Mouse (Mus musculus) lung, embryonic 14.5 days (tissue): ENCODE measurements around the gene Fam213a. TPM values are rescaled to one million over a fixed set of nuclear protein-coding genes. Genes with fewer than 3 reads are reported as not detected.

ENCODE experiments used
- ATAC-seq: fragments of 200-750 bp; cut with Nextera tagmentation; 2 replicates; pipeline ENCODE4 v1.8.0; 2017; ENCODE audit warnings: mild to moderate bottlenecking, moderate TSS enrichment, moderate library complexity; ENCODE audit not compliant: insufficient read depth
- DNase-seq: peaks from one replicate; pipeline ENCODE4 v3.0.0-alpha.2; 2015
- H3K27ac ChIP-seq: fragments of 300-500 bp; sonication (generic); 2 replicates; pipeline ENCODE4 v1.5.1; 2014; ENCODE audit warnings: low read depth, mild to moderate bottlenecking, moderate library complexity
- H3K27me3 ChIP-seq: fragments of 300-500 bp; sonication (generic); 2 replicates; pipeline ENCODE4 v1.6.1; 2014; ENCODE audit warnings: low read length, control low read depth; ENCODE audit not compliant: insufficient read depth
- H3K36me3 ChIP-seq: fragments of 300-500 bp; sonication (generic); 2 replicates; pipeline ENCODE4 v1.6.1; 2014; ENCODE audit warnings: control low read depth; ENCODE audit not compliant: insufficient read depth
- H3K4me1 ChIP-seq: fragments of 300-500 bp; sonication (generic); 2 replicates; pipeline ENCODE4 v1.6.1; 2014; ENCODE audit warnings: antibody characterized with exemption, control low read depth; ENCODE audit not compliant: insufficient read depth
- H3K4me2 ChIP-seq: fragments of 300-500 bp; sonication (generic); 2 replicates; pipeline ENCODE4 v1.6.1; 2014; ENCODE audit warnings: mild to moderate bottlenecking
- H3K4me3 ChIP-seq: fragments of 300-500 bp; sonication (generic); 2 replicates; pipeline ENCODE4 v1.5.1; 2014; ENCODE audit warnings: low read depth, low read length
- H3K9ac ChIP-seq: fragments of 300-500 bp; sonication (generic); 2 replicates; pipeline ENCODE4 v1.6.1; 2014
- H3K9me3 ChIP-seq: fragments of 300-500 bp; sonication (generic); 2 replicates; pipeline ENCODE4 v1.6.1; 2016; ENCODE audit warnings: low read depth, low read length, control low read depth
- CTCF ChIP-seq: IDR thresholded peaks from 2 replicates; pipeline ENCODE4 v1.5.1; 2016; ENCODE audit warnings: antibody characterized with exemption, low read depth
- WGBS: fragments of 180-500 bp; shearing (Covaris S2); extraction: QIAGEN DNeasy Blood & Tissue Kit; methylation state at CpG from one replicate; pipeline ENCODE4 v1.1.7; 2014; 5-methylcytosine and 5-hydroxymethylcytosine counted together
- polyA plus RNA-seq: library from polyadenylated mRNA; unstranded; fragments of >200 nt; fragmentation: Nextera tagmentation; extraction: Ambion mirVana; gene quantifications from 2 replicates; pipeline ENCODE4 v1.2.1, GENCODE M21; 2014

The Fam213a gene
- polyA plus RNA-seq, 1 experiment from 2014 or later: 167 TPM

DNA sequence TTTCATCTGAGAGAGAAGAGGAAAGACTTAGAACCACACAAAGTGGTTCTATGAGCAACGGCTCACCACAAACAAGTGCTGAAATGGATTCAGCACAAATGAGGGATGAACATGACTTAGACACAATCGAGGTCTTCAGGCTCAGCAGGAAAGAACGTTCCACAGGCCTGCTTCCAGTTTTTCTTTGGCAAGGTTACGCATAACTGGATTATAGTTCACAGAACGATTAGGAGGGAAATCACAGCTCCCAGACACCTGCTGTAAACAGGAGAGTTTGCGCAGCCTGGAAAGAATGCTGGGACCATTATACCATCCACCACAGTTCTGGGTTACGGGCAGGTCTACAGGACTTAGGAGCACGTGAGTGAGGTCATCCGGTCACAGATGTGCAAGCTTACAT is 7.9 kb downstream of the Fam213a start:
- Histone ChIP-seq H3K4me2 (peak overlapping the region; percentile 53; the same call in 1 of the 2 replicates), H3K9me3 (no peaks in the 10 kb centered on the region), H3K27ac (0 out of 2 replicates have a peak overlapping the region, but pooled peaks have one; percentile 88), H3K9ac (no peak overlapping the region), H3K27me3 (no peaks in the 10 kb centered on the region), H3K4me3 (no peak overlapping the region), H3K4me1 (peaks cover 39% of the 10 kb centered on the region), H3K36me3 (peaks cover 17% of the 10 kb centered on the region)
- no peak for DNase-seq
- TF ChIP-seq CTCF: no peak
- 76% methylated on average over 9 of the region's 9 CpGs for WGBS
- ATAC-seq: no peak

DNA sequence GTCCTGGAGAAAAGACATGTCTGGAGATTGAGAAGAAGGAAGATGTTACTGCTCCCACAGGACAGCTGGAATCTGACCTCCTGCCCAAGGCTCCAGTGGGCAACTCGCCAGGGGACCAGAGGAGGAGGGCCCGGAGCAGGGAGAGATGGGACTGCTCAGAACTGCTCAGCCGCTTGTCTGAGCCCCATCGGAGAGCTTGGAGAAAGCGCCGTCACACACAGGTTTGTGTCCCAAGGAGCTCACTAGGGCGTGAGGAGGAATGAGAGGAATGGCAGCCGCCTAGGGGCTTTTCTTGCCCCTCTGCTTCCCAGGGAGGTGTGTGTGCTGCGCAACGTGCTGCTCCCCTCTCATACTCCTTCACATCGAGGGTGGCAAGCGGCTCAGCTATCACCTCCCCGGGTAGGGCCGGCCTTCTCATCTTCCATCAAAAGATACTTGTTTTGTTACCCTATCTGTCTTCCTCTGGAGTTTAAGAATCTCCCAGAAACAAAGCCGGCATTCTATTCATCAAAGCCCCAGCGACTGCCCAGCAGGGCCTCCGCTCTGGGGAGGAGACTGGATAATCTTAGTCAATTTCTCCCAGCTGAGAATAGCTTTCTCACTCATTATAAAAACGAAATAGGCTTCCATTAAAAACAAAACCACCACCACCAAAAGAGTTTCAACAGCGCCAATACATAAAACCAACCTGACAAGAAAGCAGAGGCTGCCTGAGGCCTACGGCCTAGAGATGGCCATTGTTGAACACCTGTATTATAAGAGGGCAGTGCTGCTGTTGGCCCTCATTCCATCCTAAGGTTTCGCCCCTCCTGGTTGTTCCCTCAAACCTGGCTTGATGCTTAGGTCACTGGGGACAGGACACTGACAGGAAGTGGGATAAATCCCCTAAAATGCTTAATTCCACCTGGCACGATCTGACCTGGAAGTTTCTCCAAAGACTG is 9.1 kb downstream of the Fam213a start:
- Histone ChIP-seq H3K36me3 (peaks cover 26% of the 10 kb centered on the region), H3K9ac (peak overlapping the region; percentile 45), H3K27me3 (no peaks in the 10 kb centered on the region), H3K4me3 (peak overlapping the region; percentile 28), H3K27ac (peak overlapping the region; percentile 88), H3K9me3 (no peaks in the 10 kb centered on the region), H3K4me1 (peaks cover 39% of the 10 kb centered on the region), H3K4me2 (peak overlapping the region; percentile 59)
- DNase-seq (peak; percentile 86), ATAC-seq (no peak; the same call in 1 of the 2 replicates)
- 16% methylated on average over 22 of the region's 22 CpGs for WGBS
- TF ChIP-seq CTCF: no peak

DNA sequence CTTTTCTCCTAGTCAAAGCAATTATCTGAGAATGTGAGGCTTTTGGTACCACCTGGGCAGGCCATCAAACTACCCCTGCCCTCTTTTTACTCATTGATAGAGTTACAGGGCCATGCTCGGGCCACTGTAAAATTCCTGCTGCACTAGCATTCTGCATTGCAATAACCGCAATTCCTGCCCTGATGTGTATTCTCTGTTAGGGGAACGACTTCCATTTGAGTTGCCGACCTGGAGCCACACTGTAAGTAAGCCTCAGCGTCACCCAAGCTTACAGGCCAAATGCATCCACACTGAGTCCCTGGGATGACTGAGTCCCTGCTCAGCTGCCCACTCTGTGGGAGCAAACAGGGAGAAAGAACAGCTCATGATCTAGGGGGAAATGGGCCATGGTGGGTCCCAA is 12.0 kb downstream of the Fam213a start:
- peak overlapping the region; percentile 69; the same call in 1 of the 2 replicates for H3K27ac ChIP-seq
- H3K4me1 ChIP-seq: peaks cover 19% of the 10 kb centered on the region
- H3K36me3 ChIP-seq: peaks cover 47% of the 10 kb centered on the region
- H3K9me3 ChIP-seq: no peaks in the 10 kb centered on the region
- no peak for TF ChIP-seq CTCF
- H3K4me3 ChIP-seq: no peak overlapping the region
- H3K9ac ChIP-seq: no peak overlapping the region
- H3K4me2 ChIP-seq: peak overlapping the region; percentile 59; the same call in 1 of the 2 replicates
- WGBS: 84% methylated on average over 5 of the region's 5 CpGs
- ATAC-seq: no peak
- no peaks in the 10 kb centered on the region for H3K27me3 ChIP-seq
- no peak for DNase-seq

DNA sequence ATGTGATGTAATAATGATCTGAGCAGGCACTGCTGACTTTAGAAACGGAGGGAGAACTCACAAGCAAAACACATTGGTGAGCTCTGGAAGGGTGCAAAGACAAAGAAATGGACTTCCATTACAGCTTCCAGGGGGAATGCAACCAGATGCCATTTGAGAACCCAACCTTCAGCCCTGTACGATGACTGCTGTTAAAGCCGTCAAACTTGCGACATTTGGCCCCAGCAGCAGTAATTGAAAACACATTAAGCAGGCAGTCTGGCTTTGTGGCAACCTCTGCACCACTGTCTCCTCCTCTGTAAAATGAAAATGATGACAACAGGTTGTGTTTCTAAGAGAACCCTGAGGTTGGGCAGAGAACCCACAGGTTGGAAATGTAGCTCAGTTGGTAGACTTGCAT is 12.8 kb downstream of the Fam213a start:
- Histone ChIP-seq H3K4me1 (peaks cover 12% of the 10 kb centered on the region), H3K4me3 (no peak overlapping the region), H3K9me3 (no peaks in the 10 kb centered on the region), H3K36me3 (peaks cover 54% of the 10 kb centered on the region), H3K27me3 (no peaks in the 10 kb centered on the region), H3K27ac (no peak overlapping the region), H3K4me2 (no peak overlapping the region), H3K9ac (no peak overlapping the region)
- 62% methylated on average over 4 of the region's 4 CpGs for WGBS
- no peak for TF ChIP-seq CTCF
- ATAC-seq (no peak), DNase-seq (no peak)

DNA sequence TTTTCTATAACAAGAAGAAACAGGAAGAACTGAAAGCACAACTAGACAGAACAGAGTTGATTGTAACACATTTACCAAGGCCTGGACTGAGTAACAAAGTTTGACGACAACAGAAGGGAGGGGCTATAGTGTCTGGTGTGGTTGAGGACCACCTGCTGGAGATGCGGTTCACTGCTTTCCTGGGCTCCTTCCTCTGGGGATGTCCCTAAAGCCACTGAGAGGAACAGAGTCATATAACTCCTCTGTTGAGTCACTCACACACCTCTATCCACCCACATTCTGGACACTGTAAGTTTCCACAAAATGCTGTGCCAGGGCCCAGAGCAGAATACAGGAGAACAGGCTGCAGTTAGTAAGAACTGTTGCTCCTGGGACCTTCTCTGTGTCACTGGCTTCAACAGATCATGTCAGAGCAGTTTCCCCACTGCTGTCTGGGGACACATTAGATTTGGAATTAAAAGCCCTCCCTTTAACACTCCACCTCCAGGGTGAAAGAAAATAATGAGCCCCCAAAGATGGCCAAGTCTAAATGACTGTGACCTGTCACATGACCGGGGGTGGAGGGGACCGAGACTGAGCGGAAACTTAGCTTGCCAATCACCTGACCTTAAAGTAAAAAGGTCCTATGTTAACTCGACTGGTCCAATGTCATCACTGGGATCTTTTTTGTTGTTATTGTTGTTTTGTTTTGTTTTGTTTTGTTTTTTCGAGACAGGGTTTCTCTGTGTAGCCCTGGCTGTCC is 13.5 kb downstream of the Fam213a start:
- Histone ChIP-seq H3K36me3 (peaks cover 58% of the 10 kb centered on the region), H3K4me3 (no peak overlapping the region), H3K4me2 (no peak overlapping the region), H3K9me3 (no peaks in the 10 kb centered on the region), H3K27me3 (no peaks in the 10 kb centered on the region), H3K27ac (no peak overlapping the region), H3K4me1 (peaks cover 5% of the 10 kb centered on the region), H3K9ac (no peak overlapping the region)
- DNase-seq: no peak
- TF ChIP-seq CTCF: no peak
- ATAC-seq: no peak
- WGBS: 83% methylated on average over 7 of the region's 7 CpGs

DNA sequence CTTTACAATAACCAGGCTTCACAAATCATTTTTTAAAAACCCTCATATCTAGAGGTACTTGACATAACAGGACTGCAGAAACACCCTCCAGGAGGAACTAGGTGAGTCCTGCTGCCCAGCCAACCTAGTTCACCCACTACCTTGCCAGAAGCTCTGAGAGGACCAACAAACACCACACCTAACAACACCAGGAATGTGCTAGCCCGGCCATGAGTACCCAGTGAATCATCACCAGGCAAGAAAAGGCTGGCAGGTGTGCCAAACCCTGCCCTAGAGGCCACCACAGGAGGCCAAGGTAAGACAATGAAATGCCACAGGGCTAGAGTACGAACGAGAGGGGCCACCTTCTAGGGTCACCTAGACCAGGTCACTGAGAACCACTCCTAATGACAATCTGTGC is 17.4 kb downstream of the Fam213a start:
- H3K4me3 ChIP-seq: no peak overlapping the region
- ATAC-seq: no peak
- no peaks in the 10 kb centered on the region for H3K27me3 ChIP-seq
- no peaks in the 10 kb centered on the region for H3K4me1 ChIP-seq
- H3K36me3 ChIP-seq: peaks cover 56% of the 10 kb centered on the region
- H3K27ac ChIP-seq: no peak overlapping the region
- H3K9me3 ChIP-seq: no peaks in the 10 kb centered on the region
- no peak overlapping the region for H3K9ac ChIP-seq
- DNase-seq: no peak
- H3K4me2 ChIP-seq: no peak overlapping the region
- TF ChIP-seq CTCF: no peak
- 88% methylated on average over 3 of the region's 3 CpGs for WGBS

DNA sequence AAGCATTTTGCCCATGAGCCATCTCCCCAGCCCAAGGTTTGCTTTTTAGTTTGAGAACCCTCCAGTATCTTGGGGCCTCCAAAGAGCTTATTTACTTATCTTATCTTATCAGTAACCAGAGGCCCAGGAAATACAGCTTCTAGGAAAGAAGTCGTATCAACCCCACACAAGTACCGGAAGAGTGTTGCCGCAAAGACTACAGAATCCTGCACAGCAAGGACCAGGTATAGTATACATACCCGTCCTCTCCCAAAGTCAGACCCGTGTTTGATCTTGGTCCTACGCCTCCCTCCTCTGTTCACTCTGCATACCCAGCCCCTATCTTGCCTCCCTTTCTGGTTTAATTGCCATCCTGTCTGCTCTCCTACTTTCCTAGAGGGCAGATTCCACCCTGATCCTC is 21.1 kb downstream of the Fam213a start:
- 30% methylated on average over 6 of the region's 6 CpGs for WGBS

More for the DNA sequence above, 21.1 kb downstream of the Fam213a start:
- Histone ChIP-seq H3K4me1 (no peaks in the 10 kb centered on the region), H3K4me3 (no peak overlapping the region), H3K27ac (peak overlapping the region; percentile 52; the same call in 1 of the 2 replicates), H3K27me3 (no peaks in the 10 kb centered on the region), H3K4me2 (no peak overlapping the region), H3K9me3 (no peaks in the 10 kb centered on the region), H3K9ac (no peak overlapping the region), H3K36me3 (peaks cover 29% of the 10 kb centered on the region)
- ATAC-seq: peak; percentile 47
- no peak for DNase-seq
- TF ChIP-seq CTCF: no peak
